Mouse (Mus musculus): ENCODE measurements around the gene Metap1. TPM values are rescaled to one million over a fixed set of nuclear protein-coding genes. Genes with fewer than 3 reads are reported as not detected.

Metap1 gene
- polyA plus RNA-seq, 1 experiment from 2014 or later: 17.4 TPM

GRCm38 (mm10) chr3:138509581-138509980 lies 20.3 kb upstream of the Metap1 start:
- DNase-seq: no peak
- H3K27ac ChIP-seq (ENCODE audit: low read depth): no peak overlapping the region
- TF ChIP-seq CTCF (IDR thresholded peaks at IDR 0.05; ENCODE audit: low read depth) (no peak), EP300 (IDR thresholded peaks at IDR 0.05; ENCODE audit: low read depth) (no peak)
- no peaks in the 10 kb centered on the region for H3K9me3 ChIP-seq (ENCODE audit: low read length)
- no peak overlapping the region for H3K9ac ChIP-seq (replicated peaks)
- H3K4me3 ChIP-seq (ENCODE audit: low read depth, low read length): no peak overlapping the region
- no peaks in the 10 kb centered on the region for H3K27me3 ChIP-seq (ENCODE audit: insufficient read depth, low read length)
- H3K4me2 ChIP-seq (ENCODE audit: low read depth, low read length): no peak overlapping the region
- H3K36me3 ChIP-seq (replicated peaks; ENCODE audit: insufficient read depth, low read length): no peaks in the 10 kb centered on the region
- H3K4me1 ChIP-seq (ENCODE audit: insufficient read depth): 0 out of 2 replicates have a peak, but pooled peaks cover 2% of the 10 kb centered on the region
- 83% methylated on average over 2 of the region's 2 CpGs for WGBS (ENCODE audit: insufficient replicate concordance)
- ATAC-seq: no peak

GRCm38 (mm10) chr3:138506749-138507148 lies 17.4 kb upstream of the Metap1 start:
- Histone ChIP-seq H3K9ac (replicated peaks) (no peak overlapping the region), H3K36me3 (replicated peaks; ENCODE audit: insufficient read depth, low read length) (no peaks in the 10 kb centered on the region), H3K27ac (ENCODE audit: low read depth) (no peak overlapping the region), H3K4me2 (ENCODE audit: low read depth, low read length) (no peak overlapping the region), H3K9me3 (ENCODE audit: low read length) (no peaks in the 10 kb centered on the region), H3K4me3 (ENCODE audit: low read depth, low read length) (no peak overlapping the region), H3K4me1 (ENCODE audit: insufficient read depth) (no peaks in the 10 kb centered on the region), H3K27me3 (ENCODE audit: insufficient read depth, low read length) (no peaks in the 10 kb centered on the region)
- ATAC-seq (no peak), DNase-seq (no peak)
- WGBS (ENCODE audit: insufficient replicate concordance): 53% methylated on average over 6 of the region's 6 CpGs
- no peak for TF ChIP-seq EP300 (IDR thresholded peaks at IDR 0.05; ENCODE audit: low read depth)
- peak; percentile 52 for TF ChIP-seq CTCF (IDR thresholded peaks at IDR 0.05; ENCODE audit: low read depth)

- DNase-seq (no peak), ATAC-seq (no peak)
- no peaks in the 10 kb centered on the region for H3K9me3 ChIP-seq (ENCODE audit: low read length)
- WGBS (ENCODE audit: insufficient replicate concordance): 78% methylated on average over 11 of the region's 11 CpGs
- H3K4me1 ChIP-seq (ENCODE audit: insufficient read depth): no peaks in the 10 kb centered on the region
- H3K27me3 ChIP-seq (ENCODE audit: insufficient read depth, low read length): no peaks in the 10 kb centered on the region
- H3K9ac ChIP-seq (replicated peaks): no peak overlapping the region
- H3K27ac ChIP-seq (ENCODE audit: low read depth): no peak overlapping the region
- no peak overlapping the region for H3K4me2 ChIP-seq (ENCODE audit: low read depth, low read length)
- TF ChIP-seq EP300 (IDR thresholded peaks at IDR 0.05; ENCODE audit: low read depth) (no peak), CTCF (IDR thresholded peaks at IDR 0.05; ENCODE audit: low read depth) (no peak)
- H3K36me3 ChIP-seq (replicated peaks; ENCODE audit: insufficient read depth, low read length): no peaks in the 10 kb centered on the region
- no peak overlapping the region for H3K4me3 ChIP-seq (ENCODE audit: low read depth, low read length)
Observed at GRCm38 (mm10) chr3:138503754-138504153, 14.4 kb upstream of the Metap1 start.

GRCm38 (mm10) chr3:138499854-138500740 lies 10.8 kb upstream of the Metap1 start:
- Histone ChIP-seq H3K4me2 (ENCODE audit: low read depth, low read length) (no peak overlapping the region), H3K9me3 (ENCODE audit: low read length) (no peaks in the 10 kb centered on the region), H3K4me3 (ENCODE audit: low read depth, low read length) (no peak overlapping the region), H3K9ac (replicated peaks) (no peak overlapping the region), H3K4me1 (ENCODE audit: insufficient read depth) (peaks cover 9% of the 10 kb centered on the region), H3K27ac (ENCODE audit: low read depth) (no peak overlapping the region), H3K27me3 (ENCODE audit: insufficient read depth, low read length) (no peaks in the 10 kb centered on the region), H3K36me3 (replicated peaks; ENCODE audit: insufficient read depth, low read length) (no peaks in the 10 kb centered on the region)
- no peak for DNase-seq
- TF ChIP-seq CTCF (IDR thresholded peaks at IDR 0.05; ENCODE audit: low read depth) (no peak), EP300 (IDR thresholded peaks at IDR 0.05; ENCODE audit: low read depth) (no peak)
- WGBS (ENCODE audit: insufficient replicate concordance): 80% methylated on average over 15 of the region's 15 CpGs
- no peak for ATAC-seq

- no peak overlapping the region for H3K27ac ChIP-seq (ENCODE audit: low read depth)
- 64% methylated on average over 4 of the region's 4 CpGs for WGBS (ENCODE audit: insufficient replicate concordance)
- no peaks in the 10 kb centered on the region for H3K9me3 ChIP-seq (ENCODE audit: low read length)
- H3K36me3 ChIP-seq (replicated peaks; ENCODE audit: insufficient read depth, low read length): no peaks in the 10 kb centered on the region
- no peak for DNase-seq
- H3K4me2 ChIP-seq (ENCODE audit: low read depth, low read length): no peak overlapping the region
- peaks cover 16% of the 10 kb centered on the region for H3K4me1 ChIP-seq (ENCODE audit: insufficient read depth)
- H3K27me3 ChIP-seq (ENCODE audit: insufficient read depth, low read length): no peaks in the 10 kb centered on the region
- no peak overlapping the region for H3K4me3 ChIP-seq (ENCODE audit: low read depth, low read length)
- no peak overlapping the region for H3K9ac ChIP-seq (replicated peaks)
- no peak for TF ChIP-seq CTCF (IDR thresholded peaks at IDR 0.05; ENCODE audit: low read depth)
- no peak for ATAC-seq
Observed at GRCm38 (mm10) chr3:138498731-138499130, 9.4 kb upstream of the Metap1 start.

GRCm38 (mm10) chr3:138495166-138496145 lies 6.1 kb upstream of the Metap1 start:
- H3K27ac ChIP-seq (ENCODE audit: low read depth): no peak overlapping the region
- DNase-seq: no peak
- peaks cover 16% of the 10 kb centered on the region for H3K4me1 ChIP-seq (ENCODE audit: insufficient read depth)
- no peak overlapping the region for H3K9ac ChIP-seq (replicated peaks)
- no peaks in the 10 kb centered on the region for H3K27me3 ChIP-seq (ENCODE audit: insufficient read depth, low read length)
- 46% methylated on average over 11 of the region's 11 CpGs for WGBS (ENCODE audit: insufficient replicate concordance)
- TF ChIP-seq EP300 (IDR thresholded peaks at IDR 0.05; ENCODE audit: low read depth) (no peak), CTCF (IDR thresholded peaks at IDR 0.05; ENCODE audit: low read depth) (no peak)
- no peak overlapping the region for H3K4me3 ChIP-seq (ENCODE audit: low read depth, low read length)
- ATAC-seq: peak; percentile 72
- H3K9me3 ChIP-seq (ENCODE audit: low read length): no peaks in the 10 kb centered on the region
- H3K36me3 ChIP-seq (replicated peaks; ENCODE audit: insufficient read depth, low read length): no peaks in the 10 kb centered on the region
- 0 out of 2 replicates have a peak overlapping the region, but pooled peaks have one; percentile 10 for H3K4me2 ChIP-seq (ENCODE audit: low read depth, low read length)

All from liver, postnatal 0 days (tissue).